Mouse (Mus musculus): Measurements from ENCODE around the gene Ubtf.

GRCm38 (mm10) chr11:102333061-102333460, 13.5 kb upstream of the Ubtf start:
- TF ChIP-seq CTCF (IDR thresholded peaks at IDR 0.05; ENCODE audit: low read depth, low read length) (no peak), POLR2A (IDR thresholded peaks at IDR 0.05; ENCODE audit: borderline replicate concordance, low read depth, low read length) (no peak)
